Mouse (Mus musculus) stomach, postnatal 0 days (tissue): ENCODE results near the gene Pdx1.

Experiments
- CTCF ChIP-seq: IDR thresholded peaks from 2 replicates; pipeline ENCODE4 v1.5.1; 2016; ENCODE audit warnings: antibody characterized with exemption, low read depth, mild to moderate bottlenecking, moderate library complexity
- EP300 ChIP-seq: optimal IDR thresholded peaks from 2 replicates; pipeline ENCODE3; 2016; ENCODE audit warnings: antibody characterized with exemption

DNA sequence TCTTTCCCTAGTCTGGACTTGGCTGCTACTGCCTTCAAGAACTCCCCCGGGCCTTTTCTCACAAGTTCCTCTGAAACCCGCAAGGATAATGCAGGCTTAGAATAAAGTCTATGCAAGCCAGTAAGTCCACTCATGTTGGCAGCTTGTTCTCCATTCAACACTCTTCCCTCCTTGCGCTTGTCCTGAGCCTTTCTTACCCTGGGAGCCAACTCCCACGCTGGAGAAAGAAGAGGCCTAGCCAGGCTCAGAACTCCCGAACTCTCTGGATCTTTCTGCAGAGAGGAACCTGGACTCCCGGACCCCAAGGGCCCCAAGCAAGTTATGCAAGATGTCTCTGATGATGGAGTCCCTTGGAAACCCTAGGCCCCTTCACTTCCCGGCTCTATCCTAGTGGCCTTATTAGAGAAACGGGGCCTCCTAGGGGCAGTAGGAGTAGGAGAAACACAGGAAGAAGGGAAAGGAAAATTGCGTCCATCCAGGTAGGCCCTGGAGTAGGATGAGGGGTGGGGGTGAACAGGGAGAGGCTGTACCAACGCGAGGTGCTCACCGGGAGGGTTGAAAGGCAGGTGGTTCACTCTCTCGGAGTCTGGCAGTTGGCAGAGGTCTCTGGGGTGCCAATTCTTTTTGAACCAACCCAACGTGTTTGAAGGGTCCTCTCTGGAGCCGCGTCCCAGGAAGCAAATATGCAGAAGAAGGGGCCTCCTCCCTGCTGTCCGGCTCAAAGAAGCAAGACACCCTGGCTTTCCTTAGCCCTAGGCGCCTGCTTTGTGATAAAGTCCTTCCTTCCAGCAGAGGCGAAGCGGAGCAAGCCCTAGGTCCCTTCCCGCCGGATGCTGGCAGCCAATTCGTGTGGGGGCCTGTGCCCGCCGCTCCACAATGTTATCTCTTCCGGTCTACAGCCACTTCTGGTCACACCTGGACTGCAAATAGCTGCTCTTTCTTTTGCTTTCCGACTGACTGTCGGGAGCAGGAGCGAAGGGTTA is 1.2 kb downstream of the Pdx1 start:
- no peak for TF ChIP-seq CTCF
- TF ChIP-seq EP300: no peak
